Mouse (Mus musculus) bone marrow, adult 2 months (tissue): ENCODE measurements at regions not wholly inside any gene's neighbourhood (a gene's known extent, or its start where the extent isn't known, plus 50 kb on each side); places are given as distances from the start of the nearest gene placed in this dataset.

Experiments
- CTCF ChIP-seq: fragments of 200-500 bp; IDR thresholded peaks from 2 replicates; pipeline ENCODE4 v1.5.1; 2011; ENCODE audit warnings: low read length, control low read depth; ENCODE audit not compliant: control insufficient read depth, insufficient read depth
- POLR2A ChIP-seq: fragments of 200-500 bp; IDR thresholded peaks from 2 replicates; pipeline ENCODE4 v1.6.1; 2011; ENCODE audit warnings: low read depth, mild to moderate bottlenecking, control low read depth, low read length, borderline replicate concordance; ENCODE audit not compliant: control insufficient read depth

- no peak for TF ChIP-seq CTCF
- TF ChIP-seq POLR2A, result no peak
These were observed 255.0 kb downstream of the Ankrd50 start for GRCm38 (mm10) chr3:38229686-38230085.
